Mouse (Mus musculus) adrenal gland, postnatal 25 days (tissue): Measurements from ENCODE around the gene Sdha. TPM values are rescaled to one million over a fixed set of nuclear protein-coding genes. Genes with fewer than 3 reads are reported as not detected.

ENCODE experiments used
- DNase-seq: peaks from one replicate; pipeline ENCODE4 v3.0.0; 2021; ENCODE audit warnings: mixed read lengths
- total RNA-seq: library from RNA; stranded (reverse); gene quantifications from 2 replicates; pipeline ENCODE4 v1.2.3, GENCODE M21; 2021

Sdha gene
- total RNA-seq, 1 experiment from 2014 or later: 621 TPM

GRCm38 (mm10) chr13:74302050-74303037, 47.7 kb downstream of the Sdha start:
- DNase-seq: no peak

GRCm38 (mm10) chr13:74301607-74301984, 48.5 kb downstream of the Sdha start:
- DNase-seq: no peak

- DNase-seq: peak; percentile 74
Observed at GRCm38 (mm10) chr13:74300925-74301606, 49.0 kb downstream of the Sdha start.

- DNase-seq: no peak
Observed at GRCm38 (mm10) chr13:74296376-74296775, 53.7 kb downstream of the Sdha start.

- DNase-seq: peak; percentile 72
Observed at GRCm38 (mm10) chr13:74292167-74292566, 57.9 kb downstream of the Sdha start, which contains the start of gene Ahrr. Gene Ahrr (minus strand): TSS chr13:74292331.

- no peak for DNase-seq
Observed at GRCm38 (mm10) chr13:74289646-74290045, 60.4 kb downstream of the Sdha start.

- DNase-seq: no peak
Observed at GRCm38 (mm10) chr13:74282299-74282698, 67.8 kb downstream of the Sdha start.

- DNase-seq: no peak
Observed at GRCm38 (mm10) chr13:74275726-74276125, 74.4 kb downstream of the Sdha start.

Other genes starting within 250 kb of the Sdha start
- gene Slc9a3, start 228.8 kb downstream of the Sdha start, total RNA-seq: 0.09 TPM in 1 of 2 replicates, not detected in the other
- 47.9 and 67.9 TPM in 2 replicates for gene Exoc3, start 141.5 kb downstream of the Sdha start, total RNA-seq
- gene Ahrr, start 57.9 kb downstream of the Sdha start, total RNA-seq: 1.1 and 1.7 TPM in 2 replicates
- gene Pdcd6, start 32.7 kb downstream of the Sdha start, total RNA-seq: 147 and 161 TPM in 2 replicates
- gene Ccdc127, start within 50 bp of the Sdha start, total RNA-seq: 52.4 and 57.8 TPM in 2 replicates
- gene Lrrc14b, start 13.7 kb upstream of the Sdha start, total RNA-seq: 0.24 and 0.43 TPM in 2 replicates
- gene Zfp72, start 40.6 kb upstream of the Sdha start, total RNA-seq: 4.4 and 4.7 TPM in 2 replicates
- 719 and 903 TPM in 2 replicates for gene Ftl1-ps1, start 49.4 kb upstream of the Sdha start, total RNA-seq
- gene Zfp825, start 143.7 kb upstream of the Sdha start, total RNA-seq: 13.7 and 13.8 TPM in 2 replicates